Mouse (Mus musculus): Measurements from ENCODE around the gene Cpsf3. TPM values are rescaled to one million over a fixed set of nuclear protein-coding genes. Genes with fewer than 3 reads are reported as not detected.

Gene Cpsf3
- polyA plus RNA-seq, 1 experiment = 39.1 TPM

- Histone ChIP-seq H3K4me3 (ENCODE audit: insufficient read depth, poor library complexity, severe bottlenecking) (peak within 1 kb of the TSS; percentile 38), H3K36me3 (ENCODE audit: control insufficient read depth, insufficient read depth) (peaks cover 42% of the 10 kb centered on the region), H3ac (ENCODE audit: control insufficient read depth, insufficient read length, low read depth) (peak within 1 kb of the TSS; percentile 100), H3K79me3 (ENCODE audit: low read depth) (no peaks in the 10 kb centered on the region), H3K79me2 (ENCODE audit: control insufficient read depth, insufficient read depth) (no peaks in the 10 kb centered on the region), H3K27me3 (ENCODE audit: control insufficient read depth, insufficient read depth, insufficient read length) (no peaks in the 10 kb centered on the region)
- TF ChIP-seq CTCF (IDR thresholded peaks at IDR 0.05; ENCODE audit: control insufficient read depth, insufficient read depth, insufficient read length) = no peak
- no peak for TF ChIP-seq USF1 (IDR thresholded peaks at IDR 0.05; ENCODE audit: low read depth)
- TF ChIP-seq MYOG (IDR thresholded peaks at IDR 0.05; ENCODE audit: control insufficient read depth, extremely low read depth, insufficient read length) = no peak
- no peak for TF ChIP-seq MAX (IDR thresholded peaks at IDR 0.05)
- no peak for TF ChIP-seq CEBPB (IDR thresholded peaks at IDR 0.05; ENCODE audit: low read depth)
- no peak for TF ChIP-seq MYOD1 (IDR thresholded peaks at IDR 0.05; ENCODE audit: control insufficient read depth, insufficient read length, low read depth)
- no peak for TF ChIP-seq FOSL1 (IDR thresholded peaks at IDR 0.05; ENCODE audit: insufficient read depth, low read length, poor library complexity, severe bottlenecking)
Observed at GRCm38 (mm10) chr12:21315923-21316868, 31.0 kb downstream of the Cpsf3 start, which contains the start of gene Iah1. Iah1 (plus strand) TSS chr12:21316389.

- no peaks in the 10 kb centered on the region for H3K27me3 ChIP-seq (ENCODE audit: control insufficient read depth, insufficient read depth, insufficient read length)
- peak overlapping the region; percentile 38 for H3K4me3 ChIP-seq (ENCODE audit: insufficient read depth, poor library complexity, severe bottlenecking)
- peaks cover 38% of the 10 kb centered on the region for H3K36me3 ChIP-seq (ENCODE audit: control insufficient read depth, insufficient read depth)
- no peaks in the 10 kb centered on the region for H3K79me2 ChIP-seq (ENCODE audit: control insufficient read depth, insufficient read depth)
- no peaks in the 10 kb centered on the region for H3K79me3 ChIP-seq (ENCODE audit: low read depth)
- TF ChIP-seq MAX (IDR thresholded peaks at IDR 0.05) (no peak), CEBPB (IDR thresholded peaks at IDR 0.05; ENCODE audit: low read depth) (peak; percentile 93)
- H3ac ChIP-seq (ENCODE audit: control insufficient read depth, insufficient read length, low read depth) = no peak overlapping the region
Observed at GRCm38 (mm10) chr12:21316869-21317265, 31.7 kb downstream of the Cpsf3 start.

GRCm38 (mm10) chr12:21318143-21318895 lies 33.1 kb downstream of the Cpsf3 start:
- no peaks in the 10 kb centered on the region for H3K79me2 ChIP-seq (ENCODE audit: control insufficient read depth, insufficient read depth)
- no peak overlapping the region for H3ac ChIP-seq (ENCODE audit: control insufficient read depth, insufficient read length, low read depth)
- no peaks in the 10 kb centered on the region for H3K27me3 ChIP-seq (ENCODE audit: control insufficient read depth, insufficient read depth, insufficient read length)
- no peaks in the 10 kb centered on the region for H3K79me3 ChIP-seq (ENCODE audit: low read depth)
- H3K36me3 ChIP-seq (ENCODE audit: control insufficient read depth, insufficient read depth) = peaks cover 31% of the 10 kb centered on the region
- TF ChIP-seq MYOD1 (IDR thresholded peaks at IDR 0.05; ENCODE audit: control insufficient read depth, insufficient read length, low read depth) (no peak), CTCF (IDR thresholded peaks at IDR 0.05; ENCODE audit: control insufficient read depth, insufficient read depth, insufficient read length) (peak; percentile 48), MAX (IDR thresholded peaks at IDR 0.05) (no peak)
- H3K4me3 ChIP-seq (ENCODE audit: insufficient read depth, poor library complexity, severe bottlenecking) = no peak overlapping the region

GRCm38 (mm10) chr12:21320317-21320716 lies 35.1 kb downstream of the Cpsf3 start:
- H3K36me3 ChIP-seq (ENCODE audit: control insufficient read depth, insufficient read depth) = peaks cover 26% of the 10 kb centered on the region

GRCm38 (mm10) chr12:21321170-21321569 lies 36.0 kb downstream of the Cpsf3 start:
- Histone ChIP-seq H3K27me3 (ENCODE audit: control insufficient read depth, insufficient read depth, insufficient read length) (no peaks in the 10 kb centered on the region), H3K79me2 (ENCODE audit: control insufficient read depth, insufficient read depth) (no peaks in the 10 kb centered on the region), H3K79me3 (ENCODE audit: low read depth) (no peaks in the 10 kb centered on the region), H3ac (ENCODE audit: control insufficient read depth, insufficient read length, low read depth) (no peak overlapping the region), H3K4me3 (ENCODE audit: insufficient read depth, poor library complexity, severe bottlenecking) (no peak overlapping the region), H3K36me3 (ENCODE audit: control insufficient read depth, insufficient read depth) (peaks cover 23% of the 10 kb centered on the region)
- TF ChIP-seq FOSL1 (IDR thresholded peaks at IDR 0.05; ENCODE audit: insufficient read depth, low read length, poor library complexity, severe bottlenecking) (no peak), MYOG (IDR thresholded peaks at IDR 0.05; ENCODE audit: control insufficient read depth, extremely low read depth, insufficient read length) (no peak), CEBPB (IDR thresholded peaks at IDR 0.05; ENCODE audit: low read depth) (no peak), MAX (IDR thresholded peaks at IDR 0.05) (no peak), USF1 (IDR thresholded peaks at IDR 0.05; ENCODE audit: low read depth) (no peak), MYOD1 (IDR thresholded peaks at IDR 0.05; ENCODE audit: control insufficient read depth, insufficient read length, low read depth) (no peak), CTCF (IDR thresholded peaks at IDR 0.05; ENCODE audit: control insufficient read depth, insufficient read depth, insufficient read length) (no peak)

More at GRCm38 (mm10) chr12:21320317-21320716, 35.1 kb downstream of the Cpsf3 start:
- no peak for TF ChIP-seq USF1 (IDR thresholded peaks at IDR 0.05; ENCODE audit: low read depth)
- TF ChIP-seq CEBPB (IDR thresholded peaks at IDR 0.05; ENCODE audit: low read depth) = no peak
- no peak for TF ChIP-seq FOSL1 (IDR thresholded peaks at IDR 0.05; ENCODE audit: insufficient read depth, low read length, poor library complexity, severe bottlenecking)
- no peaks in the 10 kb centered on the region for H3K27me3 ChIP-seq (ENCODE audit: control insufficient read depth, insufficient read depth, insufficient read length)
- no peak overlapping the region for H3K4me3 ChIP-seq (ENCODE audit: insufficient read depth, poor library complexity, severe bottlenecking)
- no peaks in the 10 kb centered on the region for H3K79me3 ChIP-seq (ENCODE audit: low read depth)
- H3K79me2 ChIP-seq (ENCODE audit: control insufficient read depth, insufficient read depth) = no peaks in the 10 kb centered on the region
- no peak overlapping the region for H3ac ChIP-seq (ENCODE audit: control insufficient read depth, insufficient read length, low read depth)
